Mouse (Mus musculus) liver, embryonic 14.5 days (tissue): Measurements from ENCODE around the gene Zswim7. TPM values are rescaled to one million over a fixed set of nuclear protein-coding genes. Genes with fewer than 3 reads are reported as not detected.

ENCODE experiments used
- ATAC-seq: fragments of 200-750 bp; cut with Nextera tagmentation; 2 replicates; pipeline ENCODE4 v1.8.0; 2017; ENCODE audit warnings: moderate number of reproducible peaks, mild to moderate bottlenecking, moderate library complexity; ENCODE audit not compliant: insufficient read depth
- DNase-seq, 3 experiments: peaks; one replicate each; pipeline ENCODE4 v3.0.0-alpha.2; 2012 to 2013; ENCODE audit warnings: low read depth in 3 of 3, low spot score in 3 of 3
- H3K27ac ChIP-seq: fragments of 300-500 bp; sonication (generic); 2 replicates; pipeline ENCODE4 v1.5.1; 2014; ENCODE audit warnings: moderate library complexity, mild to moderate bottlenecking, control low read depth, inconsistent platforms
- H3K27me3 ChIP-seq: fragments of 300-500 bp; sonication (generic); 2 replicates; pipeline ENCODE4 v1.6.1; 2014; ENCODE audit warnings: mild to moderate bottlenecking, low read length, moderate library complexity; ENCODE audit not compliant: control insufficient read depth, insufficient read depth
- H3K36me3 ChIP-seq: fragments of 300-500 bp; sonication (generic); replicated peaks from 2 replicates; pipeline ENCODE4 v1.6.1; 2014; ENCODE audit warnings: low read depth; ENCODE audit not compliant: control insufficient read depth, insufficient read depth
- H3K4me1 ChIP-seq, 2 experiments: fragments of 200-500 bp in 1 of 2; fragments of 300-500 bp in 1 of 2; sonication (generic) in 1 of 2; replicated peaks; 2 replicates each; pipeline ENCODE4 v1.6.1; 2012 to 2014; ENCODE audit warnings: antibody characterized with exemption in 1 of 2, inconsistent platforms in 1 of 2, low read length in 1 of 2; ENCODE audit not compliant: control insufficient read depth in 2 of 2, insufficient read depth in 2 of 2
- H3K4me2 ChIP-seq: fragments of 300-500 bp; sonication (generic); 2 replicates; pipeline ENCODE4 v1.6.1; 2014; ENCODE audit warnings: low read depth, mild to moderate bottlenecking, control low read depth, moderate library complexity
- H3K4me3 ChIP-seq, 2 experiments: fragments of 200-500 bp in 1 of 2; fragments of 300-500 bp in 1 of 2; sonication (generic) in 1 of 2; 2 replicates each; pipeline ENCODE4 v1.5.1; 2012 to 2014; ENCODE audit warnings: low read depth in 2 of 2, low read length in 2 of 2, mild to moderate bottlenecking in 2 of 2, control low read depth in 1 of 2, inconsistent platforms in 1 of 2, moderate library complexity in 1 of 2; ENCODE audit not compliant: insufficient read depth in 1 of 2
- H3K9ac ChIP-seq: fragments of 300-500 bp; sonication (generic); replicated peaks from 2 replicates; pipeline ENCODE4 v1.6.1; 2014; ENCODE audit warnings: mild to moderate bottlenecking, control low read depth, moderate library complexity
- H3K9me3 ChIP-seq: fragments of 300-500 bp; sonication (generic); 2 replicates; pipeline ENCODE4 v1.6.1; 2016; ENCODE audit warnings: low read length, mixed read lengths; ENCODE audit not compliant: control insufficient read depth
- CTCF ChIP-seq: IDR thresholded peaks from 2 replicates; pipeline ENCODE4 v1.5.1; 2016; ENCODE audit warnings: antibody characterized with exemption, low read depth, control low read depth
- EP300 ChIP-seq: IDR thresholded peaks from 2 replicates; pipeline ENCODE4 v1.6.1; 2016; ENCODE audit warnings: antibody characterized with exemption, low read depth
- WGBS: fragments of 180-500 bp; shearing (Covaris S2); extraction: QIAGEN DNeasy Blood & Tissue Kit; methylation state at CpG from one replicate; pipeline ENCODE4 v1.1.7; 2014; ENCODE audit not compliant: insufficient replicate concordance; 5-methylcytosine and 5-hydroxymethylcytosine counted together
- polyA plus RNA-seq, 2 experiments: library from polyadenylated mRNA; depleted of rRNA in 1 of 2; stranded (reverse) in 1 of 2; unstranded in 1 of 2; fragments of >200 nt; fragmentation: Nextera tagmentation in 1 of 2; extraction: Ambion mirVana in 1 of 2; gene quantifications; 2 replicates each; pipeline versions ENCODE4 v1.2.1 to v1.2.3; 2012 to 2014

Gene Zswim7
- polyA plus RNA-seq, 2 experiments: 7.9 to 11.4 TPM

DNA sequence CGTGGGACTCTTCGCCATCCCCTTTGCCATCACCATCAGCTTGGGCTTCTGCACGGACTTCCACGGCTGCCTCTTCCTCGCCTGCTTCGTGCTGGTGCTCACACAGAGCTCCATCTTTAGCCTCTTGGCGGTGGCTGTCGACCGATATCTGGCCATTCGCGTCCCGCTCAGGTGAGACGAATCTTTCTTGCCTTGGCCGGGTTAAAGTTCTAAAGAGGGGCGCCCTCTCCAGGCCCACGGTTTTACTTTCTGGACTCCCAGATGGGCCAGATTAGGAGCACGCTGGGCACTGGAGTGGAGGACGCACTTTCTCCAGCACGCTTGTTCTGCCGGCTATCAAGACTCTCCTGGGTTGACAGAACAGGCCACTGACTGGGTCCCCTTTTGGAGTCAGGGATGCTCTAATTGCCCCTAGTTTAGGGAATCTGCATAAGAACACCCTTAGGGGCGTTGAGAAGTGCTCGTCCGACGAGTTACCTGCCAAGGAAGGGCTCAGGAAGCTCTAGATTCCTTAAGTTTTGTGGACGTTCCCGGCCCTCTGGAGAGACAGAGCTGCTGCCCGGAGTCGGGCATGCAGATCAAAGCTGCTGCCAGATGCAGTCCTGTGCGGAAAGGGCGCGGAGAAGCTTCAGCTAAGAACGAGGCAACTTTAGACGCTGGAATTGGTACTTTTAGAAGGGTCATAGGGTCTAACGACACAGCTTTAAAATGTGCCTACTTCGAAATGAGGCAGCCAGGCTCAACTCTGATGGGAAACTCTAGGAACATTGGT is 31.7 kb downstream of the Zswim7 start:
- Histone ChIP-seq H3K36me3 (no peaks in the 10 kb centered on the region), H3K27ac (no peak overlapping the region), H3K4me3 (peak overlapping the region; percentile 53), H3K9ac (no peak overlapping the region), H3K27me3 (peaks cover 42% of the 10 kb centered on the region), H3K9me3 (no peaks in the 10 kb centered on the region), H3K4me2 (peak overlapping the region; percentile 86), H3K4me1 (no peaks in the 10 kb centered on the region; a peak in 1 of 4 replicates)
- WGBS: 7% methylated on average over 35 of the region's 35 CpGs
- DNase-seq (no peak), ATAC-seq (0 out of 2 replicates have a peak, but pooled peaks have one; percentile 18)
- TF ChIP-seq CTCF: no peak; the same call in 1 of the 2 replicates

GRCm38 (mm10) chr11:62248401-62249244 is 32.6 kb downstream of the Zswim7 start, which contains the start of gene Adora2b:
Gene Adora2b, plus strand, starts transcription at chr11:62248984.
- Histone ChIP-seq H3K4me1 (no peaks in the 10 kb centered on the region; a peak in 1 of 4 replicates), H3K4me2 (peak within 1 kb of the TSS; percentile 86), H3K27ac (no peak within 1 kb of the TSS), H3K36me3 (no peaks in the 10 kb centered on the region), H3K9me3 (no peaks in the 10 kb centered on the region), H3K4me3 (peak within 1 kb of the TSS; percentile 53), H3K9ac (no peak within 1 kb of the TSS), H3K27me3 (peaks cover 42% of the 10 kb centered on the region)
- TF ChIP-seq CTCF: no peak
- no peak for TF ChIP-seq EP300
- DNase-seq: peak; percentile 22 to 31 (median 23)
- WGBS: under 1% methylated on average over 69 of the region's 69 CpGs
- peak; percentile 80 for ATAC-seq

- H3K36me3 ChIP-seq: no peaks in the 10 kb centered on the region
- H3K4me1 ChIP-seq: no peaks in the 10 kb centered on the region; a peak in 1 of 4 replicates
- H3K9me3 ChIP-seq: no peaks in the 10 kb centered on the region
- WGBS: 27% methylated on average over 18 of the region's 18 CpGs
- DNase-seq: no peak
- TF ChIP-seq EP300 (no peak), CTCF (no peak)
- ATAC-seq: no peak
- peak overlapping the region; percentile 86 for H3K4me2 ChIP-seq
- H3K9ac ChIP-seq: no peak overlapping the region
- peaks cover 42% of the 10 kb centered on the region for H3K27me3 ChIP-seq
- H3K4me3 ChIP-seq: peak overlapping the region; percentile 32 to 53
- no peak overlapping the region for H3K27ac ChIP-seq
Measured at GRCm38 (mm10) chr11:62247759-62248400, 33.3 kb downstream of the Zswim7 start.

- Histone ChIP-seq H3K36me3 (no peaks in the 10 kb centered on the region), H3K27ac (no peak overlapping the region), H3K4me1 (no peaks in the 10 kb centered on the region), H3K9ac (no peak overlapping the region), H3K4me3 (no peak overlapping the region), H3K4me2 (no peak overlapping the region), H3K27me3 (peaks cover 23% of the 10 kb centered on the region), H3K9me3 (no peaks in the 10 kb centered on the region)
- TF ChIP-seq EP300: no peak
- no peak for TF ChIP-seq CTCF
- WGBS: 61% methylated on average over 4 of the region's 4 CpGs
- no peak for DNase-seq
- ATAC-seq: no peak
Measured at GRCm38 (mm10) chr11:62244471-62244870, 36.7 kb downstream of the Zswim7 start.
